Mouse (Mus musculus) midbrain, postnatal 0 days (tissue): ENCODE results near the gene Tango2. TPM values are rescaled to one million over a fixed set of nuclear protein-coding genes. Genes with fewer than 3 reads are reported as not detected.

Source experiments
- ATAC-seq: fragments of 200-750 bp; cut with Nextera tagmentation; 2 replicates; pipeline ENCODE4 v1.8.0; 2017; ENCODE audit warnings: moderate number of reproducible peaks, mild to moderate bottlenecking, moderate TSS enrichment, moderate library complexity; ENCODE audit not compliant: low FRiP score
- DNase-seq: peaks from one replicate; pipeline ENCODE4 v3.0.0-alpha.2; 2015; ENCODE audit warnings: low spot score
- H3K27ac ChIP-seq: fragments of 300-500 bp; sonication (generic); 2 replicates; pipeline ENCODE4 v1.5.1; 2014; ENCODE audit warnings: low read depth, mild to moderate bottlenecking, low read length, mixed read lengths
- H3K27me3 ChIP-seq: fragments of 300-500 bp; sonication (generic); 2 replicates; pipeline ENCODE4 v1.6.1; 2014; ENCODE audit warnings: low read length, control low read depth, mixed read lengths; ENCODE audit not compliant: insufficient read depth
- H3K36me3 ChIP-seq: fragments of 300-500 bp; sonication (generic); 2 replicates; pipeline ENCODE4 v1.6.1; 2014; ENCODE audit warnings: low read length, control low read depth, mixed read lengths; ENCODE audit not compliant: insufficient read depth
- H3K4me1 ChIP-seq: fragments of 300-500 bp; sonication (generic); 2 replicates; pipeline ENCODE4 v1.6.1; 2014; ENCODE audit warnings: mild to moderate bottlenecking, control low read depth, antibody characterized with exemption, low read length, mixed read lengths; ENCODE audit not compliant: insufficient read depth
- H3K4me2 ChIP-seq: fragments of 300-500 bp; sonication (generic); 2 replicates; pipeline ENCODE4 v1.6.1; 2014; ENCODE audit warnings: low read depth, mild to moderate bottlenecking, low read length, mixed read lengths; ENCODE audit not compliant: poor library complexity, severe bottlenecking
- H3K4me3 ChIP-seq: fragments of 300-500 bp; sonication (generic); 2 replicates; pipeline ENCODE4 v1.5.1; 2014; ENCODE audit warnings: low read depth, mild to moderate bottlenecking, low read length, moderate library complexity
- H3K9ac ChIP-seq: fragments of 300-500 bp; sonication (generic); replicated peaks from 2 replicates; pipeline ENCODE4 v1.6.1; 2014; ENCODE audit warnings: mild to moderate bottlenecking, low read length, moderate library complexity, mixed read lengths; ENCODE audit not compliant: poor library complexity, severe bottlenecking
- H3K9me3 ChIP-seq: fragments of 300-500 bp; sonication (generic); 2 replicates; pipeline ENCODE4 v1.6.1; 2016; ENCODE audit warnings: low read length, control low read depth
- CTCF ChIP-seq: IDR thresholded peaks from 2 replicates; pipeline ENCODE4 v1.5.1; 2016; ENCODE audit warnings: antibody characterized with exemption, mild to moderate bottlenecking
- WGBS: fragments of 180-500 bp; shearing (Covaris S2); extraction: QIAGEN DNeasy Blood & Tissue Kit; methylation state at CpG from one replicate; pipeline ENCODE4 v1.1.7; 2014; 5-methylcytosine and 5-hydroxymethylcytosine counted together
- polyA plus RNA-seq: library from polyadenylated mRNA; unstranded; fragments of >200 nt; fragmentation: Nextera tagmentation; extraction: Ambion mirVana; gene quantifications from 2 replicates; pipeline ENCODE4 v1.2.1, GENCODE M21; 2015
- total RNA-seq: library from RNA; depleted of rRNA; stranded (reverse); fragments of >200 nt; gene quantifications from 2 replicates; pipeline ENCODE4 v1.2.3, GENCODE M21; 2014

Tango2 gene
- total and polyA plus RNA-seq, 2 experiments from 2014 or later: 44.1 to 88.0 TPM

GRCm38 (mm10) chr16:18394056-18394455 lies 46.2 kb upstream of the Tango2 start:
- no peak overlapping the region; the same call in 1 of the 2 replicates for H3K27ac ChIP-seq
- no peaks in the 10 kb centered on the region for H3K9me3 ChIP-seq
- WGBS: 53% methylated on average over 3 of the region's 3 CpGs
- TF ChIP-seq CTCF: no peak
- H3K9ac ChIP-seq: no peak overlapping the region
- no peaks in the 10 kb centered on the region for H3K27me3 ChIP-seq
- H3K4me1 ChIP-seq: peaks cover 10% of the 10 kb centered on the region
- no peak for ATAC-seq
- H3K4me3 ChIP-seq: peak overlapping the region; percentile 76; the same call in 1 of the 2 replicates
- peak overlapping the region; percentile 95 for H3K4me2 ChIP-seq
- H3K36me3 ChIP-seq: peaks cover 27% of the 10 kb centered on the region
- no peak for DNase-seq

- Histone ChIP-seq H3K4me1 (peaks cover 10% of the 10 kb centered on the region), H3K4me2 (peak overlapping the region; percentile 95), H3K27me3 (no peaks in the 10 kb centered on the region), H3K36me3 (peaks cover 22% of the 10 kb centered on the region), H3K9ac (peak overlapping the region; percentile 84; the same call in 1 of the 2 replicates), H3K4me3 (peak overlapping the region; percentile 76), H3K27ac (peak overlapping the region; percentile 86), H3K9me3 (no peaks in the 10 kb centered on the region)
- ATAC-seq: no peak
- no peak for DNase-seq
- 46% methylated on average over 5 of the region's 5 CpGs for WGBS
- no peak for TF ChIP-seq CTCF
Measured at GRCm38 (mm10) chr16:18393595-18393994, 45.7 kb upstream of the Tango2 start.

- peak; percentile 83 for TF ChIP-seq CTCF
- WGBS: under 1% methylated on average over 56 of the region's 63 CpGs
Measured at GRCm38 (mm10) chr16:18392469-18393426, 44.8 kb upstream of the Tango2 start.

GRCm38 (mm10) chr16:18391728-18392127 lies 43.8 kb upstream of the Tango2 start:
- TF ChIP-seq CTCF: no peak
- H3K4me1 ChIP-seq: peaks cover 10% of the 10 kb centered on the region
- no peak overlapping the region for H3K4me3 ChIP-seq
- DNase-seq (no peak), ATAC-seq (no peak)
- no peak overlapping the region for H3K27ac ChIP-seq
- H3K27me3 ChIP-seq: no peaks in the 10 kb centered on the region
- peaks cover 5% of the 10 kb centered on the region; the same call in 1 of the 2 replicates for H3K36me3 ChIP-seq
- no peaks in the 10 kb centered on the region for H3K9me3 ChIP-seq
- H3K4me2 ChIP-seq: no peak overlapping the region
- WGBS: 94% methylated on average over 3 of the region's 3 CpGs
- no peak overlapping the region for H3K9ac ChIP-seq

More at GRCm38 (mm10) chr16:18392469-18393426, 44.8 kb upstream of the Tango2 start:
- H3K4me1 ChIP-seq: peaks cover 10% of the 10 kb centered on the region
- ATAC-seq (peak; percentile 88), DNase-seq (peak; percentile 87)
- H3K27ac ChIP-seq: peak overlapping the region; percentile 86
- peaks cover 14% of the 10 kb centered on the region for H3K36me3 ChIP-seq
- peak overlapping the region; percentile 95 for H3K4me2 ChIP-seq
- H3K9ac ChIP-seq: peak overlapping the region; percentile 84
- H3K4me3 ChIP-seq: peak overlapping the region; percentile 76
- no peaks in the 10 kb centered on the region for H3K9me3 ChIP-seq
- no peaks in the 10 kb centered on the region for H3K27me3 ChIP-seq

GRCm38 (mm10) chr16:18391127-18391526 lies 43.2 kb upstream of the Tango2 start:
- WGBS: 99% methylated on average over 3 of the region's 3 CpGs

GRCm38 (mm10) chr16:18390399-18390798 lies 42.5 kb upstream of the Tango2 start:
- no peak for ATAC-seq
- WGBS: 78% methylated on average over 6 of the region's 6 CpGs

More at GRCm38 (mm10) chr16:18391127-18391526, 43.2 kb upstream of the Tango2 start:
- no peak overlapping the region for H3K9ac ChIP-seq
- H3K36me3 ChIP-seq: 0 out of 2 replicates have a peak, but pooled peaks cover 5% of the 10 kb centered on the region
- no peak for TF ChIP-seq CTCF
- H3K9me3 ChIP-seq: no peaks in the 10 kb centered on the region
- no peak overlapping the region for H3K4me2 ChIP-seq
- no peak overlapping the region for H3K4me3 ChIP-seq
- DNase-seq (no peak), ATAC-seq (no peak)
- no peaks in the 10 kb centered on the region for H3K27me3 ChIP-seq
- no peak overlapping the region for H3K27ac ChIP-seq
- peaks cover 10% of the 10 kb centered on the region for H3K4me1 ChIP-seq

More at GRCm38 (mm10) chr16:18390399-18390798, 42.5 kb upstream of the Tango2 start:
- Histone ChIP-seq H3K27me3 (no peaks in the 10 kb centered on the region), H3K9ac (no peak overlapping the region), H3K4me3 (no peak overlapping the region), H3K4me2 (no peak overlapping the region), H3K27ac (no peak overlapping the region), H3K4me1 (peaks cover 10% of the 10 kb centered on the region), H3K36me3 (peaks cover 5% of the 10 kb centered on the region; the same call in 1 of the 2 replicates), H3K9me3 (no peaks in the 10 kb centered on the region)
- no peak for TF ChIP-seq CTCF
- no peak for DNase-seq
